Mouse (Mus musculus) embryonic facial prominence, embryonic 13.5 days (tissue): ENCODE data around the gene Iapp. TPM values are rescaled to one million over a fixed set of nuclear protein-coding genes. Genes with fewer than 3 reads are reported as not detected.
A peak's percentile ranks its signal among the peaks of the same experiment; 100 is the strongest.
"Not testable (repeated sequence)": the region's sequence is repeated elsewhere in the genome, so short reads cannot be mapped to it uniquely, and the experiment has no call there.

Source experiments
- ATAC-seq: fragments of 200-750 bp; cut with Nextera tagmentation; 2 replicates; pipeline ENCODE4 v1.8.0; 2017; ENCODE audit warnings: low read depth; ENCODE audit not compliant: insufficient number of reproducible peaks, insufficient read depth, low FRiP score, low TSS enrichment
- H3K27ac ChIP-seq: fragments of 300-500 bp; sonication (generic); 2 replicates; pipeline ENCODE4 v1.5.1; 2015; ENCODE audit warnings: moderate library complexity, mild to moderate bottlenecking, inconsistent platforms
- H3K27me3 ChIP-seq: fragments of 300-500 bp; sonication (generic); 2 replicates; pipeline ENCODE4 v1.6.1; 2015; ENCODE audit warnings: mild to moderate bottlenecking, inconsistent platforms
- H3K36me3 ChIP-seq: fragments of 300-500 bp; sonication (generic); 2 replicates; pipeline ENCODE4 v1.6.1; 2015; ENCODE audit warnings: mild to moderate bottlenecking, inconsistent platforms
- H3K4me1 ChIP-seq: fragments of 300-500 bp; sonication (generic); 2 replicates; pipeline ENCODE4 v1.6.1; 2015; ENCODE audit warnings: inconsistent platforms
- H3K4me2 ChIP-seq: fragments of 300-500 bp; sonication (generic); 2 replicates; pipeline ENCODE4 v1.6.1; 2015; ENCODE audit warnings: moderate library complexity, mild to moderate bottlenecking, inconsistent platforms
- H3K4me3 ChIP-seq: fragments of 300-500 bp; sonication (generic); 2 replicates; pipeline ENCODE4 v1.5.1; 2015; ENCODE audit warnings: mild to moderate bottlenecking, inconsistent platforms
- H3K9ac ChIP-seq: fragments of 300-500 bp; sonication (generic); 2 replicates; pipeline ENCODE4 v1.6.1; 2015; ENCODE audit warnings: mild to moderate bottlenecking, inconsistent platforms
- H3K9me3 ChIP-seq: fragments of 300-500 bp; sonication (generic); 2 replicates; pipeline ENCODE4 v1.6.1; 2016; ENCODE audit warnings: inconsistent platforms
- WGBS: fragments of 180-500 bp; shearing (Covaris S2); methylation state at CpG from one replicate; pipeline ENCODE4 v1.1.7; 2015; ENCODE audit warnings: mixed read lengths; 5-methylcytosine and 5-hydroxymethylcytosine counted together
- polyA plus RNA-seq: library from polyadenylated mRNA; unstranded; fragments of >200 nt; fragmentation: Nextera tagmentation; extraction: Ambion mirVana; gene quantifications from 2 replicates; pipeline ENCODE4 v1.2.1, GENCODE M21; 2015

Gene Iapp
- polyA plus RNA-seq, 1 experiment from 2014 or later, result not detected

- Histone ChIP-seq H3K27ac (no peak overlapping the region), H3K9ac (no peak overlapping the region), H3K9me3 (no peaks in the 10 kb centered on the region), H3K4me1 (peaks cover 11% of the 10 kb centered on the region), H3K27me3 (no peaks in the 10 kb centered on the region), H3K36me3 (no peaks in the 10 kb centered on the region), H3K4me2 (no peak overlapping the region), H3K4me3 (no peak overlapping the region)
- ATAC-seq, result no peak
- WGBS, result 68% methylated on average over 2 of the region's 2 CpGs
These were observed 45.3 kb downstream of the Iapp start for GRCm38 (mm10) chr6:142343561-142343960.

GRCm38 (mm10) chr6:142345440-142346038 is 47.3 kb downstream of the Iapp start, which contains the start of gene Pyroxd1:
Gene Pyroxd1, plus strand, starts transcription at chr6:142345654.
- H3K27me3 ChIP-seq, result no peaks in the 10 kb centered on the region
- peak within 1 kb of the TSS; percentile 78 for H3K27ac ChIP-seq
- no peaks in the 10 kb centered on the region for H3K9me3 ChIP-seq
- peak within 1 kb of the TSS; percentile 62 for H3K4me2 ChIP-seq
- H3K4me3 ChIP-seq, result peak within 1 kb of the TSS; percentile 75
- peaks cover 10% of the 10 kb centered on the region; the same call in 1 of the 2 replicates for H3K36me3 ChIP-seq
- H3K4me1 ChIP-seq, result peaks cover 11% of the 10 kb centered on the region
- peak within 1 kb of the TSS; percentile 74 for H3K9ac ChIP-seq
- WGBS, result under 1% methylated on average over 48 of the region's 48 CpGs
- peak; percentile 87 for ATAC-seq

- H3K27me3 ChIP-seq, result no peaks in the 10 kb centered on the region
- WGBS, result 45% methylated on average over 12 of the region's 12 CpGs
These were observed 48.2 kb downstream of the Iapp start for GRCm38 (mm10) chr6:142346181-142347110.

DNA sequence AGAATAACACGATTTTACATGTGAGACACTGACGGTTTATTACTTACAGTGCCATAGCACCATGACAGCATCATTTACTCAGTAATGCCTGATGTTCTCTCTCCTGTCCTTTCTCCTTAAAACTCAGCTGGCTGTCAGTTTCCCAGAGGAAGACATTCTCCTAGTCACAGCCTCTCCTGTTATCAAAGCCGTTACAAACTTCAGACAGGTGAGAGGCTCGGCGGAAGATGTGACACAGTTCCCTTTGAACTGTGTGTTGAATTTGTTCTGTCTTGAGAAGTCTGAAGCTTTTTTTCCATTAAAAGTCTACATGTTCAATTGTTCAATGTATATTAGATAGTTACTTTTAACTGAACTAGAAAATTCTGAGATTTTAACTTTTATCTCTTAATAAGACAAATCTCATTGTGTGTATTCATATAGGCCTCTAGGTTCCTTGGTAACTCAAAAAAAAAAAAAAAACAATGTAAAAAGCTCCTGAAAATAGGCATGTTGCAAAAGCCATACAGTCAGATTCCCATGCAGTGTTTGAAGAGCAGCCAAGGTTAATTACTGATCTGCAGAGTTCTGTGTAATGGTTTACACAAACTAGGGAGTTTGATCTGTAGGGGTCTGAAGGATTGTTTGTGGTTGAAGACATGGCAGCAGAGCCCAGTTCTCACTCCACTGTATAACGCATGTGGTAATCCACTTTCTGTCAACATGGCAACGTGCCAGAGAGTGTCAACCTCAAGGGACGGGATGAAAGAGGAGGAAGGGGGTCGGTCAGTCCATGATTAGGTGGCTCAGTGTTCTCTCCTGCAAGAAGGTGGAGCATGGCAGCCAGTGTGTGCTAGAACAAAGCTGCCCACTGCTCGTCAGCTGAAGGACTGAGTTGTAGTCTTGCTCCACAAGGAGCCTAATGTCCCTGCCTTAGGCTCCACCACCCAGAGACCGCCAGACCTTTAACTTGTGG is 49.5 kb downstream of the Iapp start:
- H3K27me3 ChIP-seq, result no peaks in the 10 kb centered on the region
- no peak overlapping the region for H3K4me2 ChIP-seq
- no peak overlapping the region for H3K27ac ChIP-seq
- peak overlapping the region; percentile 6; the same call in 1 of the 2 replicates for H3K9ac ChIP-seq
- peaks cover 11% of the 10 kb centered on the region for H3K4me1 ChIP-seq
- no peak overlapping the region for H3K4me3 ChIP-seq
- ATAC-seq, result no peak
- 80% methylated on average over 11 of the region's 11 CpGs for WGBS
- H3K36me3 ChIP-seq, result peaks cover 30% of the 10 kb centered on the region
- no peaks in the 10 kb centered on the region for H3K9me3 ChIP-seq

More at GRCm38 (mm10) chr6:142346181-142347110, 48.2 kb downstream of the Iapp start:
- Histone ChIP-seq H3K4me3 (peak overlapping the region; percentile 75), H3K4me1 (peaks cover 11% of the 10 kb centered on the region), H3K4me2 (peak overlapping the region; percentile 62), H3K36me3 (peaks cover 17% of the 10 kb centered on the region), H3K9me3 (no peaks in the 10 kb centered on the region), H3K9ac (peak overlapping the region; percentile 74), H3K27ac (peak overlapping the region; percentile 78; the same call in 1 of the 2 replicates)
- no peak for ATAC-seq

DNA sequence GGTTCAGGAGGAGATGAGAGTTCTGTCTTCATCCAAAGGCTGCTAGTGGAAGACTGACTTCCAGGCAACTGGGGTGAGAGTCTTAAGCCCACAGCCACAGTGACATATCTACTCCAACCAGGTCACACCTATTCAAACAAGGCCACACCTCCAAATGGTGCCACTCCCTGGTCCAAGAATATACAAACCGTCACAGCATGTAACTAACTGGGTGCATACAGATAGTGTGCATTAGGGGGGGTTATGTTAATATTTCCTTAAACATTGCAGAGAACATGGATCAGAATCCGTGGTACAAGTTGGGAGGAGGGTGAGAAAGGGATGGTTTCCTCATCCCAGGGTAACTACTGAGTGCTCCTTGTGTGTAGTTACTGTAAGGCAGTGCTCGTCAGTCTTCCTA is 53.9 kb downstream of the Iapp start:
- WGBS, result 90% methylated on average over 3 of the region's 3 CpGs
- ATAC-seq, H3K4me3 ChIP-seq, H3K27me3 ChIP-seq, H3K4me1 ChIP-seq, H3K27ac ChIP-seq, H3K9me3 ChIP-seq, H3K4me2 ChIP-seq, H3K9ac ChIP-seq: not testable (repeated sequence)
- peaks cover 54% of the 10 kb centered on the region for H3K36me3 ChIP-seq

Other genes with a start within 250 kb of the Iapp start
- gene Slco1a6, start 89.9 kb upstream of the Iapp start, polyA plus RNA-seq, result not detected in 2 replicates
- gene Slco1a5, start 24.6 kb downstream of the Iapp start, polyA plus RNA-seq, result not detected in 2 replicates
- gene Pyroxd1, start 47.2 kb downstream of the Iapp start, polyA plus RNA-seq, result 19.4 and 21.4 TPM in 2 replicates
- 30.1 and 31.3 TPM in 2 replicates for gene Recql, start 88.7 kb downstream of the Iapp start, polyA plus RNA-seq
- 121 and 125 TPM in 2 replicates for gene Golt1b, start 88.8 kb downstream of the Iapp start, polyA plus RNA-seq
- 1.2 and 1.4 TPM in 2 replicates for gene Spx, start 115.0 kb downstream of the Iapp start, polyA plus RNA-seq
- 0.66 TPM in 1 of 2 replicates, not detected in the other for gene Gys2, start 174.7 kb downstream of the Iapp start, polyA plus RNA-seq
- 308 and 321 TPM in 2 replicates for gene Ldhb, start 209.5 kb downstream of the Iapp start, polyA plus RNA-seq